Mouse (Mus musculus) ovary, postnatal 36 days (tissue): ENCODE measurements around the gene Magix.

ENCODE experiments used
- DNase-seq: peaks from one replicate; pipeline ENCODE4 v3.0.0; 2022; ENCODE audit warnings: low spot score, mixed read lengths

The Magix gene

DNA sequence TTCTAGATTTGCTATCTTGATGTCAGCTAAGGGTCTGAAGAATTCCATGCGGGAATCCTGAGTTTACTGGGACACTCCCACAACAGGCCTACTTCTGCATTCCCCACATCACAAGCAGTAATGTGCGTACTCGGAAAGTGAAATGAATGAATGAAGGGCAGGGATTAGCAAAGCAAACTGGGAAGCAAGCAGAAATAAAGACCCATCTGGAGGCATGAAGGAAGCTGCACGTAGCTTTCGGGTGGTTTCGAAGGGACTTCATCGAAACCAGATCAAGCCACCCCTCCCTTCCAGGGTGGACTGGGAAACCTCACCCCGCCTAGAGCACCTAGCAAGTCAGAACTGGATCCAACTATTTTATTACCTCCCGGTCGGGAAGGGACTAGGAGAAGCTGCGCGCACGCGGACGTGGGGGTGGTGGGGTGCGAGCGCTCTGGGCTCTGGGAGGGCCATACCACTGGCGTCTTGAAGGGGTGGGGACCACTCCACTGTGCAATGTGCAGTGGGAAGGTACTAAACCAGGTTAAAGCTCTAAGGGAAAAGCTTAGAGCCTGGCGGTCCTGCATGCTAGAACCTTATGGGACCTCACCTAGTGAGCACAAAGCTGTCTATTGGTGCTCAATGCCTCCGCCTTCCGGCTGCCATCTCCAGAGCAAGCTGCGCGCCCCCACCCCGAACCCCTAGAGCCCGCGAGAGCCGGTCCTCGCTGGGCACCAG is 6.6 kb downstream of the Magix start:
- peak; percentile 23 for DNase-seq

- no peak for DNase-seq
Observed at GRCm38 (mm10) chrX:7673578-7674281, 7.3 kb downstream of the Magix start.

DNA sequence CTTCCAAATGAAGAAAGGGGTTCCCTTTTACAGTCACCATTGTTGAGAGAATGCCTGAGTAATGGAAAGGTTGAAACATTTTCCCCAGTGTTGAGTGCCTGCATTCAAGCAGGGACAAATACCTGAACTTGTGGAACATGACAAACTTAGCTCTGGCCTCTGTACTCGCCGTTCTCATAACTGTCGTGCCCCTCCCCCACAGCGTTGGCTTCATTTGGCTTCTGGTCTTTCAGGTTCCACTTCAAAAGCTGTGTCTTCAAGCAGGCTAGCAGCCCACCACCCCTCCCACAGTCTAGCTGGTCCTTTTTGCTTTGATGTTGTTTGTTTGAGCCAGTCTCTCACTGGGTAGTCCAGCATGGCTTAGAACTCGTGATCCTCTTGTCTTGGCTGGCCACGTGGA is 8.3 kb downstream of the Magix start:
- DNase-seq = no peak

DNA sequence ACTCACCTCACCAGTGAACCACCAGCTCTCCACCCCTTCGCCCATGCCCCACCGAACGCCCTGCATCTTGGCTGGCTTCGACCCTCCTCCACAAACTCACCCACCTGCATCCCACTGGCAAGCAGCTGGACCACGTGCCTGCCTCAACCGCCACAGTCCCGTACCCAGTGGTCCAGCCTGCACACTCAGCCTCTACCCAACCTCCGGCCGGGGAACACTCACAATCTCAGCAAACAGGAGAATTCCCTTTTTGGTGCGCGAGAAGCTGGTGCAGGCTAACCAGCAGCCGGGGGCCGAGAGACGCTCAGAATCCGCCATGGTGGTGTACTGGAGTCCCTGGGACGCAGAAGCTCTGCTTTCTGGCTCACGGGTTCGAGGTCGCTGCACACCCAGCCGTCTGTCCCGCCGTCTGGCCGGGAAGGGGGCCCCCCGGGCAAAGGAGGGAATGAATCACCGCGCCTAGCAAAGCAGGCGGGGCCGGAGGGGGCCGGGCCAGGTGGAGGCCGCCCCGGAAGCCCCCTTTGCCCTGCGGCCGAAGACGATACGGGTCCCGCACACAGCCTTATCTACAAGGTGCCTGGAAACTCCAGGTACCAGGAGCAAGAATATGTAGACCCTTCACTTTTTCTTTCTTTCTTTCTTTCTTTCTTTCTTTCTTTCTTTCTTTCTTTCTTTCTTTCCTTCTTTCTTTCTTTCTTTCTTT is 10.0 kb downstream of the Magix start, which contains the start of gene Plp2:
Gene Plp2, minus strand, starts transcription at position 470 of the 703 bp plus-strand sequence.
- peak; percentile 54 for DNase-seq

DNA sequence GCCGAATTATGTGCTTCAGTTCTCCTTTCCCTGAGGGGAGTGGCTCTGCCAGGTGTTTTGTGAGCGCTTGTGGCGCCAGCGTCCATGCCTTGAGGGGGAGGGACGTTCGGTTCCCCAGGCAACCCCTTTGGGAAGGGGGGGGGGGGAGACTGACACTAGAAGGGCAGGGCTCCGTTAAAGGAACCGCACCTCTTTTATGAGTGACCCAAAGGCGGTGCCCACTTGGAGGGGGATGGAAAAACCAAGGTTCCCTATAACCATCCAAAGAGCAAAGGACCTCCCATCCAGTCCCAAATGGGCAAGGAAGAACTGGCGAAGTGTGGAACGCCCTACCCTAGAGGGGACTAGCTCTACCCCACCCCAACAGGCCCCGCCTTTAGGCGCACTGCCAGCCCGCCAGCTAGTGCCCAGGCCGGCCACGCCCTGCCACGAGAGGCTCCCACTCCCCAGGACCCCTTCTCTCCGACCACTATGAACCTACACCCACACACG is 10.6 kb downstream of the Magix start:
- peak; percentile 76 for DNase-seq

DNA sequence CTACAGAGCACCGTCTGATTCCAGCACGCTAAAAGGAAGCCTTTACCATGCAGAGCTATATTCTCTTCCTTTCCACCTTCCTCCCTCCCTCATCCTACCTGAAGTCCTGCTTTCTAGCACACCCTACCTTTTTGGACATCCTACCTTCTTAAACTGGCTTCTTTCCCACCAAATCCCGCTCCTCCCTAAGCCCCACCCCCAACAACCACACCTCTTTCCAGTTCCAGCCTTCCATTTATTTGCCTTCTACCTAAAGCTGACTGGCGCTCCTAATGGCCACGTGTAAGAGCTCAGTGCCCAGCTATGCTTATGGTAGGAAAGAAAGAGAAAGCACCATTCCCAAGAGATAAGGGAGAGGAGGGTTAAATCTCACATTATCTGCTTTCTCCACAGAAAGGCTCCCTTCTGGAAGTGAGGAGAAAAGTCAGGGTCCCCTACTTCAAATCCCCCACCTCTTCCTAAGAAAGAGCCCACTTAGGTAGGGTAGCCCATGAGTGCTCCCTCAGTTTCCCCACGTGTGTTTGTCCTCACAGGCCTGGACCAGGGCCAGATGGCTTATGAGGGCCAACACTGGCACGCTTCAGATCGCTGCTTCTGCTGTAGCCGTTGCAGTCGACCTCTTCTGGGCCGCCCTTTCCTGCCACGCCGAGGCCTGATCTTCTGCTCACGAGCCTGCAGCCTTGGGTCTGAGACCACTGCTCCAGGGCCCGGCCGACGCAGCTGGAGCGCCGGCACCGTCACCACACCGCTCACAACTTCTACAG is 15.1 kb downstream of the Magix start:
- no peak for DNase-seq

- no peak for DNase-seq
Observed at GRCm38 (mm10) chrX:7664791-7665190, 16.3 kb downstream of the Magix start.

DNA sequence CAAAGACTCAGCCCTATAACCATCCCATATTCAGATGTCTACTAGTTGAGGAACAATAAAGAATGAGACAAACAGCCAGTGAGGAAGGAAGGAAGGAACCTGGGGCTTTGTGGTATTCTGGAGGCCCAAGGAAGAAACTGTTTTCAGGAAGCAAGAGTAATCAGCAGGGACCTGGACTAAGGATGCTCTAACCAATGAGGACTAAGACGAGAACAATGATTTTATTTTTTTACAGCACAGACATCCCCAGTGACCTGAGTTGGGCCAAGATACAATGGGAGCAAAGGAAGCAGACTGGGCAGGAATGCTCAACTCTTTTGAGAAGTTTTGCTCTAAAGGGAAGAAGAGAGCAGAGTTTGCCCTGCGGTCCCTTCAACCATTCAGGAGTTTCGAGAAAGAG is 18.1 kb downstream of the Magix start:
- no peak for DNase-seq

DNA sequence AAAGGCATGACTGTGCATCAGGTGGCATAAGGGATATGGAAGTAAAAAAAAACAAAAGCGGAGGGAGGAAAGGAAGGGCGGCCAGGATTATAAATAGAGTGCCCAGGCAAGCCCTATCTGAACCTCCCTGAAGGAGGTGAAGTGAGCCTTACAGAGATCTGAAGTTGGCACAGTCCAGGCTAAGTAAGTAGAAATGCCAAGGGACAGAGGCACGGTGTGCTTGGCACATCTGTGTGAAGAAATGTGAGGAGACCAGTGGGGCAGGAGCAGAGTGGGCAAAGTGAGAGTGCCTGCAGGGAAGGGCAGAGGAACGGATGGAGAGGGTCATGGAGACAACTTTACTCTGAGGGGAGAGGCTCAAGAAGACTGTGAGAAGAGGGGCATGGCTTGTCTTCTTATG is 20.0 kb downstream of the Magix start:
- no peak for DNase-seq

DNA sequence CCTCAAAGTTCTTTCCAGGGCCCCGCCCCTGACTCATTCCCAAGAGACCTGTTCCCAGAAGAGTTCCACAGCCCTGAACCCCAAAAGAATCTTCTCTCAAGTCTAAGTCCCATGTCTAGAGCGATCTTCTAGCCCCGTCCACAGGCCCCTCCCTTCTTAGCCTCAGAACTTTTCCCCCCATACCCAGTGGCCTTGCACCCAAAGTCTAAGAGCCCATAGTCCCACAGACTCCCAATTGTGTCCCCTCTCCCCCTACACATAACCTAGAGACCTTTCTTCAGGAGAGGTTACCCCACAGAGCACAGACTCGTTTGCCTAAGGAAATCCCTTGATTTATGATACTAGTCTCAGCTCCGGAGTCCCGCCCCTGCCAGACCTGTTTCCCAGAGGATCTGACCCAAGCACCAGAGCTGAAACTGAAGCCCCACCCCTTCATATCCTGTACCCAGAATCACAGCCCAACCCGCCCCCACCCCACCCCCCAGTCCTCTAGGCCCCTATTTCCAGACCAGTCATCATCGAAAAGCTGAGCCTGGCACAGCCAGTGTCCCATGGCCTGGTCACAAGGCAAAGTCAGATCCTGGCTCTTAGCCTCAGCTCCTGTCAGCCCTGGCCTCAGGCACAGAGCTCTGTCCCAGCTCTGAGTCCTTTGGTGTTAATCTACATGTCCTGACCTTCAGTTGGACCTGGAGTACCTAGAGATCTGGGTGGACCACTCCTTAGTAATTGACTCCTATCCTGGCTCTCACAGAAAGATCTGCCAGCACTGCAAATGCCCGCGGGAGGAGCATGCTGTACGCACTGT is 22.1 kb downstream of the Magix start:
- DNase-seq = no peak

DNA sequence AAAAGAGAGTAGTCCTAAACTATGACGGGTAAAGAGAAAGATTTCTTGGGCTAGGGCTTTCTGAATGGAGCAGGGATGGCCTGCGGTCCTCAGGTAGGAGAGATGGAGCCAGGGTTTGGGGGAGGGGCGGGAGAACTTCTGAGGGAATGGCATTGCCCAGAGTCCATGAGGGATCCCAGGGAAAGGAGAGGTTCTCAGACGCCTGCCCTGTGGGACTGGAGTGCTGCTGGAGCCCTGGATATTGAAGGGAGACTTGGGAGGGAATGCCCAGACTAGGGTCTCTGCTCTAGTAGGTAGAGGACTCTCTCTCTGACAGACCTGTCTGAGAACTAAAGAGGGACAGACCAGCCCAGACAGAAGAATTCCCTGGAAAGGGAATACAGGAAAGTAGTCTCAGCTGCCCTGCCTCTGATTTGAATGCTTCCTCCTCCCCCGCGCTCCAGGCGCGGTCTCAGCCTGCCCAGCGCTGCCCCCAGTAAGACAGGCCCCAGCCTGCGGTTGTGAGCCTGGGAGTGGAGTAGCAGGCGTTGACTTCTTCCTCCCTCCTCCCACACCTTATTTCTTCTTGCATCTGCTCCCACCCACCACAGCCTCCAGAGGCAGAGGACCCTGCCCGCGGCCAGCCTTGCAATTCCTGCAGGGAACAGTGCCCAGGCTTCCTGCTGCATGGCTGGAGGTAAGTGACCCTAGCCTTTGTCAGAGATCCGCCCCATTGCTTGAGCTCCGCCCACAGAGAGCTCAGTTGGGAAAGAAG is 22.8 kb downstream of the Magix start:
- peak; percentile 44 for DNase-seq

DNA sequence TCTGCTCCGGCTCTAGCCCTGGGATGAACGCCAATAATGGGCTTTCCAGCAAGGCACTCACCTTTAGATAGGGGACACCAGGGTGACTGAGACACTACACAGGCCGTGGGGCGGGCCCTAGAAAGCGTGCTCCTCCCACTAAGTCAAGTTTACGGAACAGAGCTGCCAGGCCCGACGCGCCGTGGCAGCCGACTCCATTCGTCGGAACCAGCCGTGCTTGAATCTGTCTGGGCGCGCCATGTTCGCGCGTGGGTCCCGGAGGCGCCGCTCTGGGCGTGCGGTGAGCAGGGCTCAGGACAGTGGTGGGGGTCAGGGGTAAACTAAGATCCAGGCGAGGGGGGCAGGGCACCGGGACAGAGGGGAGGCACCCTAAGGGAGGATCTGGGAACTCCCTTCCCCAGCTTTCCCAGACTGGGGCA is 23.8 kb downstream of the Magix start, which contains the start of gene Prickle3:
Gene Prickle3, plus strand, starts transcription at position 40 of the 419 bp plus-strand sequence.
- DNase-seq = peak; percentile 55

- peak; percentile 81 for DNase-seq
Observed at GRCm38 (mm10) chrX:7648671-7649304, 32.3 kb downstream of the Magix start.

DNA sequence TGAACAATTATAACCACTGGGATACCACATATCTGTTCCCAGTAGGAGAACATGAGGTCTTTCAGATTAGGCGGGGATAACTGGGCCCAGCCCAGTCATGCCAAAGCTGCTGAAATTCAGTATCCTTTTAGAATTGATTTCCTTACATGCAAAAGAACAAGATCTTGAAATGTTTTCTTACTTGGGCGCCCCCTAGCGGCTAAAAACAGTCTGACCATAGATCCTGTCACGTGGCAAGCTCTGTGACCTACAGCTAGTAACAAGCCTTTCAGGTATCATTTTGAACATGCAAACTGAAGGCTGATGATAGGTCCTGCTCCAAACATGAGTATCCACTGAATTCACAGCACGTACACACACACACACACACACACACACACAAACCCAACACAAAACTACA is 35.7 kb downstream of the Magix start:
- DNase-seq = peak; percentile 64

GRCm38 (mm10) chrX:7640785-7641184 is 40.3 kb downstream of the Magix start:
- no peak for DNase-seq

- DNase-seq = no peak
Observed at GRCm38 (mm10) chrX:7639536-7640325, 41.3 kb downstream of the Magix start.

GRCm38 (mm10) chrX:7638401-7639091 is 42.5 kb downstream of the Magix start, which contains the start of gene Syp:
TSS of gene Syp (plus strand) at chrX:7638471.
- DNase-seq = peak; percentile 81

DNA sequence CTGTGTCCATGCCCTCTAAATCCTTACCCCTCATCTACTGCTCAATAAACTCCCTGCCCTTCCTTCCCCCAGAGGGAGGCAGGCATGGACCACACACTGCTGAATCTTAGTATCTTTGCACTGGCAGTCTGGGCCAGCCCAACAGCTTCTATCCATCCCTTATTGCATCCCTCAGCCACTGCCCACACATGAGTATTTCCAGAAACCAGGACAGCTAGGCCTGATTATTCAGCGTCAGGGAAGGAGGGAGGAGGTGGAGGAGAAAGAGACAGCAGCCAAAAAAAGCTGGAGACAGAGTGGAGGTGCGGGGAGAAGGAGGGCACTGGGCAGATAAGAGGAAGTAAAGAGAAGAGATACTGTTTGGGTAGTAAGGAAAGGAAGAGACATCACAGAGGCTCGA is 46.0 kb downstream of the Magix start:
- DNase-seq = no peak
